Mouse (Mus musculus): Measurements from ENCODE around the gene AI464131. TPM values are rescaled to one million over a fixed set of nuclear protein-coding genes. Genes with fewer than 3 reads are reported as not detected.

AI464131 gene
- total and polyA plus RNA-seq, 3 experiments = 1.2 to 2.2 TPM; not detected in 1

- Histone ChIP-seq H3K9me3 (replicated peaks; ENCODE audit: insufficient read depth, low read length) (no peaks in the 10 kb centered on the region), H3K4me3 (ENCODE audit: control insufficient read depth in 1 of 2, insufficient read depth in 1 of 2, low read depth in 2 of 2, low read length in 2 of 2) (peak overlapping the region; percentile 77 to 95), H3K27ac (ENCODE audit: control insufficient read depth, low read depth, low read length) (0 out of 2 replicates have a peak overlapping the region, but pooled peaks have one; percentile 38), H3K79me2 (ENCODE audit: control insufficient read depth, insufficient read depth, low read length, poor library complexity) (peaks cover 26% of the 10 kb centered on the region), H3K4me1 (ENCODE audit: control insufficient read depth in 1 of 2, insufficient read depth in 2 of 2, low read length in 2 of 2) (peaks cover 6 to 10% of the 10 kb centered on the region in 2 experiments; a peak in 2 of 4 replicates), H3K27me3 (ENCODE audit: control insufficient read depth in 1 of 2, insufficient read depth in 2 of 2, low read length in 2 of 2) (no peaks in the 10 kb centered on the region), H3K9ac (ENCODE audit: control insufficient read depth, low read depth, low read length, poor library complexity, severe bottlenecking) (peak overlapping the region; percentile 92), H3K36me3 (ENCODE audit: control insufficient read depth in 1 of 2, insufficient read depth in 2 of 2, low read length in 2 of 2) (peaks cover 5 to 7% of the 10 kb centered on the region in 2 experiments)
- DNase-seq (ENCODE audit: low read depth, low spot score) = no peak
- peak; percentile 2 for TF ChIP-seq MXI1 (IDR thresholded peaks at IDR 0.05; ENCODE audit: low read depth, low read length)
- no peak for TF ChIP-seq GABPA (IDR thresholded peaks at IDR 0.05; ENCODE audit: low read depth, low read length)
- TF ChIP-seq CTCF (IDR thresholded peaks at IDR 0.05 in 2 of 3, conservative IDR thresholded peaks at IDR 0.05 in 1 of 3; ENCODE audit: control insufficient read depth in 1 of 3, insufficient read depth in 1 of 3, low read depth in 2 of 3, low read length in 3 of 3, poor library complexity in 1 of 3, severe bottlenecking in 1 of 3) = peak in 1 of 3 experiments; percentile 27; a peak in 2 of 6 replicates
- no peak for TF ChIP-seq BHLHE40 (IDR thresholded peaks at IDR 0.05; ENCODE audit: borderline replicate concordance, low read depth, low read length)
- TF ChIP-seq TAL1 (IDR thresholded peaks at IDR 0.05; ENCODE audit: low read length) = peak; percentile 15; the same call in 1 of the 2 replicates
Measured at GRCm38 (mm10) chr4:41465287-41465665, 37.6 kb downstream of the AI464131 start.

GRCm38 (mm10) chr4:41464345-41465286, 38.3 kb downstream of the AI464131 start, which contains the start of the genes Kif24 and Nudt2:
Gene Kif24, minus strand, starts transcription at chr4:41464887.
Gene Nudt2, plus strand, starts transcription at chr4:41465151.
- DNase-seq (ENCODE audit: low read depth, low spot score) = peak; percentile 99
- H3K4me1 ChIP-seq (ENCODE audit: control insufficient read depth in 1 of 2, insufficient read depth in 2 of 2, low read length in 2 of 2) = peaks cover 6 to 10% of the 10 kb centered on the region in 2 experiments; a peak in 2 of 4 replicates
- peak within 1 kb of the TSS; percentile 89 for H3K27ac ChIP-seq (ENCODE audit: control insufficient read depth, low read depth, low read length)
- TF ChIP-seq NELFE (IDR thresholded peaks at IDR 0.05; ENCODE audit: low read depth, low read length) (peak; percentile 82), POLR2A (IDR thresholded peaks at IDR 0.05; ENCODE audit: control insufficient read depth in 1 of 2, insufficient read depth in 1 of 2, low read depth in 1 of 2, low read length in 2 of 2, poor library complexity in 1 of 2) (peak; percentile 67 to 83), ZKSCAN1 (IDR thresholded peaks at IDR 0.05; ENCODE audit: low read depth, low read length) (no peak), POLR2AphosphoS5 (IDR thresholded peaks at IDR 0.05; ENCODE audit: borderline replicate concordance, low read depth, low read length) (no peak), GATA1 (IDR thresholded peaks at IDR 0.05; ENCODE audit: low read depth, low read length) (no peak; the same call in 1 of the 2 replicates), MAZ (IDR thresholded peaks at IDR 0.05; ENCODE audit: low read depth, low read length) (0 out of 2 replicates have a peak, but pooled peaks have one; percentile 56), ZNF384 (IDR thresholded peaks at IDR 0.05; ENCODE audit: low read depth, low read length) (no peak), USF2 (IDR thresholded peaks at IDR 0.05; ENCODE audit: borderline replicate concordance in 1 of 2, insufficient read depth in 1 of 2, low read depth in 1 of 2, low read length in 2 of 2) (no peak), BHLHE40 (IDR thresholded peaks at IDR 0.05; ENCODE audit: borderline replicate concordance, low read depth, low read length) (no peak), MYC (IDR thresholded peaks at IDR 0.05; ENCODE audit: low read depth, low read length) (peak; percentile 87; the same call in 1 of the 2 replicates), SIN3A (IDR thresholded peaks at IDR 0.05; ENCODE audit: low read length) (peak; percentile 86), RAD21 (IDR thresholded peaks at IDR 0.05; ENCODE audit: low read depth, low read length) (no peak), JUND (IDR thresholded peaks at IDR 0.05; ENCODE audit: low read depth, low read length) (no peak), MXI1 (IDR thresholded peaks at IDR 0.05; ENCODE audit: low read depth, low read length) (peak; percentile 89), EP300 (IDR thresholded peaks at IDR 0.05; ENCODE audit: low read depth in 1 of 2, low read length in 2 of 2) (no peak), CTCF (IDR thresholded peaks at IDR 0.05 in 2 of 3, conservative IDR thresholded peaks at IDR 0.05 in 1 of 3; ENCODE audit: control insufficient read depth in 1 of 3, insufficient read depth in 1 of 3, low read depth in 2 of 3, low read length in 3 of 3, poor library complexity in 1 of 3, severe bottlenecking in 1 of 3) (no peak), CHD1 (IDR thresholded peaks at IDR 0.05; ENCODE audit: low read depth, low read length) (no peak), MAX (IDR thresholded peaks at IDR 0.05; ENCODE audit: low read length) (peak; percentile 46; the same call in 1 of the 2 replicates), UBTF (IDR thresholded peaks at IDR 0.05; ENCODE audit: borderline replicate concordance, insufficient read depth, low read depth, low read length) (no peak), MEF2A (IDR thresholded peaks at IDR 0.05; ENCODE audit: extremely low read depth, insufficient replicate concordance, low read depth, low read length, poor library complexity, severe bottlenecking) (no peak), GABPA (IDR thresholded peaks at IDR 0.05; ENCODE audit: low read depth, low read length) (no peak), TCF12 (IDR thresholded peaks at IDR 0.05; ENCODE audit: low read depth, low read length) (0 out of 2 replicates have a peak, but pooled peaks have one; percentile 27), ELF1 (IDR thresholded peaks at IDR 0.05; ENCODE audit: low read depth, low read length) (peak; percentile 64; the same call in 1 of the 2 replicates), TBP (IDR thresholded peaks at IDR 0.05; ENCODE audit: low read depth, low read length) (peak; percentile 88), SMC3 (IDR thresholded peaks at IDR 0.05; ENCODE audit: low read depth, low read length) (no peak)

More at GRCm38 (mm10) chr4:41464345-41465286, 38.3 kb downstream of the AI464131 start, which contains the start of the genes Kif24 and Nudt2:
- Histone ChIP-seq H3K4me3 (ENCODE audit: control insufficient read depth in 1 of 2, insufficient read depth in 1 of 2, low read depth in 2 of 2, low read length in 2 of 2) (peak within 1 kb of the TSS; percentile 78 to 95), H3K79me2 (ENCODE audit: control insufficient read depth, insufficient read depth, low read length, poor library complexity) (peaks cover 26% of the 10 kb centered on the region), H3K9me3 (replicated peaks; ENCODE audit: insufficient read depth, low read length) (no peaks in the 10 kb centered on the region), H3K36me3 (ENCODE audit: control insufficient read depth in 1 of 2, insufficient read depth in 2 of 2, low read length in 2 of 2) (peaks cover 5 to 7% of the 10 kb centered on the region in 2 experiments), H3K27me3 (ENCODE audit: control insufficient read depth in 1 of 2, insufficient read depth in 2 of 2, low read length in 2 of 2) (no peaks in the 10 kb centered on the region), H3K9ac (ENCODE audit: control insufficient read depth, low read depth, low read length, poor library complexity, severe bottlenecking) (peak within 1 kb of the TSS; percentile 92)
